In genomic region chr11:86544639-86545299, GRCm38 (mm10) we compare ENCODE assay signal across 8 mouse cellular contexts. TPM values are rescaled to one million over a fixed set of nuclear protein-coding genes. Genes with fewer than 3 reads are reported as not detected.
DNase-seq lines count a peak whose midpoint lies in the region; ATAC-seq and TF ChIP-seq lines count a peak whose summit lies in the region.

Gene Rps6kb1 (minus strand): TSS chr11:86544805.
Gene Tubd1 (plus strand): TSS chr11:86544991.

- H3K4me2 ChIP-seq in heart, embryonic 15.5 days: peak within 1 kb of the TSS; percentile 65
- H3K4me2 ChIP-seq in liver, embryonic 14.5 days (ENCODE audit: low read depth): peak within 1 kb of the TSS; percentile 91
- peak within 1 kb of the TSS; percentile 74 for H3K4me2 ChIP-seq in neural tube, embryonic 11.5 days (ENCODE audit: low read depth)
- H3K4me2 ChIP-seq in stomach, postnatal 0 days (replicated peaks; ENCODE audit: low read depth): peak within 1 kb of the TSS; percentile 83

- peak; percentile 24; the same call in 1 of the 2 replicates for TF ChIP-seq CTCF in liver, embryonic 14.5 days (IDR thresholded peaks at IDR 0.05; ENCODE audit: low read depth)
- TF ChIP-seq CTCF in stomach, postnatal 0 days (IDR thresholded peaks at IDR 0.05; ENCODE audit: low read depth): peak; percentile 13; the same call in 1 of the 2 replicates

- peak within 1 kb of the TSS; percentile 97 for H3K4me3 ChIP-seq in forebrain, embryonic 10.5 days
- peak within 1 kb of the TSS; percentile 84 for H3K4me3 ChIP-seq in heart, embryonic 15.5 days
- peak within 1 kb of the TSS; percentile 90 to 91 for H3K4me3 ChIP-seq in liver, embryonic 14.5 days (ENCODE audit: insufficient read depth in 1 of 2, low read depth in 2 of 2, low read length in 2 of 2)
- peak within 1 kb of the TSS; percentile 98 for H3K4me3 ChIP-seq in neural tube, embryonic 11.5 days (ENCODE audit: low read depth, low read length)
- peak within 1 kb of the TSS; percentile 90 for H3K4me3 ChIP-seq in stomach, postnatal 0 days (ENCODE audit: low read depth, low read length)

- no peaks in the 10 kb centered on the region for H3K27me3 ChIP-seq in forebrain, embryonic 10.5 days (ENCODE audit: poor library complexity, severe bottlenecking)
- H3K27me3 ChIP-seq in heart, embryonic 15.5 days: no peaks in the 10 kb centered on the region
- H3K27me3 ChIP-seq in liver, embryonic 14.5 days (ENCODE audit: control insufficient read depth, insufficient read depth, low read length): no peaks in the 10 kb centered on the region
- no peaks in the 10 kb centered on the region for H3K27me3 ChIP-seq in neural tube, embryonic 11.5 days (ENCODE audit: control insufficient read depth, insufficient read depth, low read length)
- no peaks in the 10 kb centered on the region for H3K27me3 ChIP-seq in stomach, postnatal 0 days (ENCODE audit: control insufficient read depth, insufficient read depth, low read length)

- TF ChIP-seq EP300 in liver, embryonic 14.5 days (IDR thresholded peaks at IDR 0.05; ENCODE audit: low read depth): no peak
- TF ChIP-seq EP300 in stomach, postnatal 0 days (optimal IDR thresholded peaks at IDR 0.05): no peak

- H3K9ac ChIP-seq in heart, embryonic 15.5 days: peak within 1 kb of the TSS; percentile 93
- peak within 1 kb of the TSS; percentile 97 for H3K9ac ChIP-seq in liver, embryonic 14.5 days (replicated peaks)
- H3K9ac ChIP-seq in neural tube, embryonic 11.5 days (ENCODE audit: low read length): peak within 1 kb of the TSS; percentile 89
- peak within 1 kb of the TSS; percentile 97 for H3K9ac ChIP-seq in stomach, postnatal 0 days (ENCODE audit: low read length)

- peaks cover 24% of the 10 kb centered on the region for H3K4me1 ChIP-seq in forebrain, embryonic 10.5 days
- H3K4me1 ChIP-seq in heart, embryonic 15.5 days (replicated peaks): peaks cover 29% of the 10 kb centered on the region
- H3K4me1 ChIP-seq in liver, embryonic 14.5 days (replicated peaks; ENCODE audit: control insufficient read depth in 2 of 2, insufficient read depth in 2 of 2, low read length in 1 of 2): peaks cover 14 to 15% of the 10 kb centered on the region in 2 experiments
- peaks cover 2% of the 10 kb centered on the region; the same call in 1 of the 2 replicates for H3K4me1 ChIP-seq in neural tube, embryonic 11.5 days (ENCODE audit: control insufficient read depth, insufficient read depth, low read length)
- H3K4me1 ChIP-seq in stomach, postnatal 0 days (replicated peaks; ENCODE audit: control insufficient read depth, insufficient read depth): no peaks in the 10 kb centered on the region

- peaks cover 31% of the 10 kb centered on the region for H3K36me3 ChIP-seq in forebrain, embryonic 10.5 days (replicated peaks)
- H3K36me3 ChIP-seq in heart, embryonic 15.5 days: peaks cover 8% of the 10 kb centered on the region
- peaks cover 6% of the 10 kb centered on the region for H3K36me3 ChIP-seq in liver, embryonic 14.5 days (replicated peaks; ENCODE audit: control insufficient read depth, insufficient read depth, low read depth)
- no peaks in the 10 kb centered on the region for H3K36me3 ChIP-seq in neural tube, embryonic 11.5 days (ENCODE audit: control insufficient read depth, insufficient read depth, low read length)
- 0 out of 2 replicates have a peak, but pooled peaks cover 4% of the 10 kb centered on the region for H3K36me3 ChIP-seq in stomach, postnatal 0 days (ENCODE audit: control insufficient read depth, insufficient read depth, low read length)

- under 1% methylated on average over 43 of the region's 43 CpGs for WGBS in forebrain, embryonic 10.5 days
- under 1% methylated on average over 43 of the region's 43 CpGs for WGBS in heart, embryonic 15.5 days
- under 1% methylated on average over 43 of the region's 43 CpGs for WGBS in liver, embryonic 14.5 days (ENCODE audit: insufficient replicate concordance)
- WGBS in neural tube, embryonic 11.5 days: under 1% methylated on average over 43 of the region's 43 CpGs
- WGBS in stomach, postnatal 0 days: under 1% methylated on average over 43 of the region's 43 CpGs

- peak; percentile 98 for ATAC-seq in heart, embryonic 15.5 days (replicated peaks; ENCODE audit: insufficient number of reproducible peaks, insufficient read depth, low FRiP score, low read depth)
- peak; percentile 98 for ATAC-seq in liver, embryonic 14.5 days (ENCODE audit: insufficient read depth)
- peak; percentile 93 for ATAC-seq in neural tube, embryonic 11.5 days (ENCODE audit: insufficient read depth, low FRiP score, low TSS enrichment)
- peak; percentile 98 for ATAC-seq in stomach, postnatal 0 days (ENCODE audit: low FRiP score, low TSS enrichment)

- peak within 1 kb of the TSS; percentile 96 for H3K27ac ChIP-seq in forebrain, embryonic 10.5 days
- peak within 1 kb of the TSS; percentile 85 for H3K27ac ChIP-seq in heart, embryonic 15.5 days
- peak within 1 kb of the TSS; percentile 79 for H3K27ac ChIP-seq in liver, embryonic 14.5 days
- peak within 1 kb of the TSS; percentile 83 for H3K27ac ChIP-seq in neural tube, embryonic 11.5 days (ENCODE audit: low read depth, low read length)
- peak within 1 kb of the TSS; percentile 90 for H3K27ac ChIP-seq in stomach, postnatal 0 days (replicated peaks)

- DNase-seq in CD8-positive naive resting alpha-beta T cell, adult 2 months (ENCODE audit: low read depth in 2 of 2, low spot score in 2 of 2): peak; percentile 97
- DNase-seq in c-Kit-positive CD71-negative TER-119-negative erythroid progenitor cells, embryonic 14.5 days (ENCODE audit: low read depth): peak; percentile 99
- DNase-seq in forebrain, embryonic 10.5 days (ENCODE audit: extremely low spot score, low spot score): peak; percentile 99
- DNase-seq in kidney, postnatal 25 days: peak; percentile 99 to 100
- DNase-seq in liver, embryonic 14.5 days (ENCODE audit: low read depth in 3 of 3, low spot score in 3 of 3): peak; percentile 100
- DNase-seq in neural tube, embryonic 11.5 days (ENCODE audit: low spot score): peak; percentile 99
- DNase-seq in stomach, postnatal 0 days (ENCODE audit: low spot score): peak; percentile 98

- H3K9me3 ChIP-seq in forebrain, embryonic 10.5 days: no peaks in the 10 kb centered on the region
- no peaks in the 10 kb centered on the region for H3K9me3 ChIP-seq in heart, embryonic 15.5 days (replicated peaks)
- H3K9me3 ChIP-seq in liver, embryonic 14.5 days (ENCODE audit: control insufficient read depth, low read length): no peaks in the 10 kb centered on the region
- no peaks in the 10 kb centered on the region for H3K9me3 ChIP-seq in neural tube, embryonic 11.5 days (ENCODE audit: control insufficient read depth, low read length)
- H3K9me3 ChIP-seq in stomach, postnatal 0 days (ENCODE audit: control insufficient read depth, low read length): no peaks in the 10 kb centered on the region

RNA-seq across cellular contexts. Expression of gene Rps6kb1, which starts in this region (rescaled TPM):
- polyA plus RNA-seq in forebrain, embryonic 10.5 days (2016; fragmentation: Nextera tagmentation; extraction: Ambion mirVana): 63.7 and 66.0 TPM in 2 replicates
- polyA plus RNA-seq in heart, embryonic 15.5 days (2015; fragmentation: Nextera tagmentation; extraction: Ambion mirVana): 38.4 and 44.1 TPM in 2 replicates
- polyA plus RNA-seq in liver, embryonic 14.5 days (2012; rRNA removed): 5.8 and 8.4 TPM in 2 replicates
- 17.2 and 20.8 TPM in 2 replicates for polyA plus RNA-seq in liver, embryonic 14.5 days (2014; fragmentation: Nextera tagmentation; extraction: Ambion mirVana)
- 56.4 and 57.7 TPM in 2 replicates for polyA plus RNA-seq in neural tube, embryonic 11.5 days (2014; fragmentation: Nextera tagmentation; extraction: Ambion mirVana)
- 40.7 and 42.3 TPM in 2 replicates for polyA plus RNA-seq in stomach, postnatal 0 days (2015; fragmentation: Nextera tagmentation; extraction: Ambion mirVana)

RNA-seq across cellular contexts. Expression of gene Tubd1, which starts in this region (rescaled TPM):
- 14.1 and 14.2 TPM in 2 replicates for polyA plus RNA-seq in forebrain, embryonic 10.5 days (2016; fragmentation: Nextera tagmentation; extraction: Ambion mirVana)
- 11.7 and 13.1 TPM in 2 replicates for polyA plus RNA-seq in heart, embryonic 15.5 days (2015; fragmentation: Nextera tagmentation; extraction: Ambion mirVana)
- polyA plus RNA-seq in liver, embryonic 14.5 days (2012; rRNA removed): 4.3 and 5.6 TPM in 2 replicates
- 10.3 and 11.0 TPM in 2 replicates for polyA plus RNA-seq in liver, embryonic 14.5 days (2014; fragmentation: Nextera tagmentation; extraction: Ambion mirVana)
- polyA plus RNA-seq in neural tube, embryonic 11.5 days (2014; fragmentation: Nextera tagmentation; extraction: Ambion mirVana): 11.3 and 13.2 TPM in 2 replicates
- 7.6 and 7.8 TPM in 2 replicates for polyA plus RNA-seq in stomach, postnatal 0 days (2015; fragmentation: Nextera tagmentation; extraction: Ambion mirVana)

Comparison
In these comparisons a context has a peak if more than half of its experiments do, and no peak if none do; other contexts are left out.
1. Peak in every context shown above with its lines: DNase-seq, ATAC-seq, H3K4me3 ChIP-seq and H3K27ac ChIP-seq.